Mouse (Mus musculus) megakaryocyte, embryonic 14.5 days (primary cell): Measurements from ENCODE around the gene Ranbp17. TPM values are rescaled to one million over a fixed set of nuclear protein-coding genes. Genes with fewer than 3 reads are reported as not detected.

ENCODE experiments used
- H3K27me3 ChIP-seq: replicated peaks from 2 replicates; pipeline ENCODE3; 2012; ENCODE audit warnings: inconsistent platforms
- H3K36me3 ChIP-seq: replicated peaks from 2 replicates; pipeline ENCODE3; 2012; ENCODE audit warnings: low read length, inconsistent platforms, mixed read lengths
- H3K4me1 ChIP-seq: 2 replicates; pipeline ENCODE4 v1.6.1; 2012; ENCODE audit warnings: inconsistent platforms
- H3K4me3 ChIP-seq: replicated peaks from 2 replicates; pipeline ENCODE3; 2012; ENCODE audit warnings: moderate library complexity, mild to moderate bottlenecking, inconsistent platforms
- H3K9me3 ChIP-seq: 2 replicates; pipeline ENCODE4 v1.6.1; 2012; ENCODE audit warnings: inconsistent platforms
- FLI1 ChIP-seq: IDR thresholded peaks from 2 replicates; pipeline ENCODE4 v1.6.1; 2012; ENCODE audit warnings: low read length, inconsistent platforms, mixed read lengths
- GATA1 ChIP-seq: IDR thresholded peaks from 3 replicates; pipeline ENCODE4 v1.6.1; 2012; ENCODE audit warnings: mixed read lengths, low read length, inconsistent platforms, borderline replicate concordance
- polyA plus RNA-seq: library from polyadenylated mRNA; stranded (reverse); fragments of >175 nt; gene quantifications from 2 replicates; pipeline ENCODE4 v1.2.3, GENCODE M21; 2012; ENCODE audit warnings: low replicate concordance; ENCODE audit not compliant: insufficient read depth

Gene Ranbp17
- polyA plus RNA-seq, 1 experiment, result 0.16 TPM

DNA sequence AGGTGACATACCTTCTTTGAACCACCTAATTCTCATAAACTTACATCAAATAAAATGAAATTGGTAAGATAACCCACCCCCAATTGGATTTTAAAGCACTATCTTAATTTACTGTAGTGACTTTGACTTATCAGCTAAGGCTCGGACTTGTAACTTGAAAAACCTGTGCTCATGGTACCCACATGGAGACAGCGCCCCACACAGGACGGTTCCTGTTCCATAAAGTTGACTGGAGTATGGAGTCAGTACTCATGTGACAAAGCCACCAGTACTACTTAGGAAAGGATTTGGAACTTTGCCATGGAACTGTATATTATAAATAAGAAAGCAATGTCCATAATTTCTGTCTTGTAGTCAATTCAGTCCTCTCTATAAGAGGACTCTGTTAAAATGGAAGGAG lies 177.9 kb downstream of the Ranbp17 start:
- no peak overlapping the region for H3K4me3 ChIP-seq
- no peaks in the 10 kb centered on the region for H3K27me3 ChIP-seq
- no peaks in the 10 kb centered on the region for H3K9me3 ChIP-seq
- TF ChIP-seq FLI1, result no peak
- TF ChIP-seq GATA1, result no peak
- peaks cover 5% of the 10 kb centered on the region; the same call in 1 of the 2 replicates for H3K4me1 ChIP-seq
- no peaks in the 10 kb centered on the region for H3K36me3 ChIP-seq

DNA sequence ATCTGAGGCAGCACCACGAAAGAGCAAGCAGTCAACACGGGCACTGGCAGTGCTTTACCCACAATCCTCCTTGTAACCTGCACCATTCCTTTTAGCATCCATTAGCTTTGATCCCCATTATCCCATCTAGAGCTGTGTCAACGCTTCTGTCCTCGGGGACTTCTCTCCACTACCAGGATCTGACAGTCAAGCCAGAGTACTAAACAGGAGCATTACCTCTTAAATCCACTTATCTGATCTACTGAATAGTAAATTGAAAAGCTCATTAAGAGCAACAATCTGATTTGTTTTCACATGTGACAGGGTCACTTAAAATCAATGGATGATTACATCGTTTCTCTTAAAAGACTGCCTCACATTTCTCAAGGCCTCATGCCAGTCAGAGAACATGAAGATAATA lies 181.4 kb downstream of the Ranbp17 start:
- no peak for TF ChIP-seq GATA1
- TF ChIP-seq FLI1, result no peak
- Histone ChIP-seq H3K27me3 (no peaks in the 10 kb centered on the region), H3K9me3 (no peaks in the 10 kb centered on the region), H3K4me1 (peaks cover 5% of the 10 kb centered on the region; the same call in 1 of the 2 replicates), H3K4me3 (no peak overlapping the region), H3K36me3 (no peaks in the 10 kb centered on the region)

- TF ChIP-seq GATA1 (no peak), FLI1 (no peak)
- H3K4me3 ChIP-seq, result no peak overlapping the region
- H3K27me3 ChIP-seq, result no peaks in the 10 kb centered on the region
- H3K9me3 ChIP-seq, result no peaks in the 10 kb centered on the region
- H3K36me3 ChIP-seq, result no peaks in the 10 kb centered on the region
- H3K4me1 ChIP-seq, result no peaks in the 10 kb centered on the region
Measured at GRCm38 (mm10) chr11:33319006-33319611, 194.4 kb downstream of the Ranbp17 start.

DNA sequence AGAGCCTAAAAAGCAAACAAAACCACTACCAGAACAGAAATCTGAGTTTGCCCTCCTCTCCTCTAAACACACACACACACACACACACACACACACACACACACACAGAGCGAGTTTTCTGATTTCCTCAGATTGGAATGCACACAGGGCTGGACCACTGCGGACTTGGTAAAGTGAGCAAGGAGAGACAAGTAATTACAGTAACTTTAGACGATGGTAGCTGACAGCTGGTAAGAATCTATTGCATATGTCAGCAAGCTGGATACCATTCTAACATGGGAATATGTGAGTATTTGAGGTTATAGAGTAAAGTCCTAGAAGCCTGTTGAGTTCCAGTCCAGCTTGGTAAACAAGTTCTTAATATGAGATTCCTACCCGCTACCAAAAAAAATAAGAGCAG lies 204.0 kb downstream of the Ranbp17 start:
- Histone ChIP-seq H3K4me3 (no peak overlapping the region), H3K27me3 (peaks cover 1% of the 10 kb centered on the region), H3K36me3 (no peaks in the 10 kb centered on the region), H3K9me3 (no peaks in the 10 kb centered on the region), H3K4me1 (no peaks in the 10 kb centered on the region)
- TF ChIP-seq GATA1 (no peak), FLI1 (no peak)

DNA sequence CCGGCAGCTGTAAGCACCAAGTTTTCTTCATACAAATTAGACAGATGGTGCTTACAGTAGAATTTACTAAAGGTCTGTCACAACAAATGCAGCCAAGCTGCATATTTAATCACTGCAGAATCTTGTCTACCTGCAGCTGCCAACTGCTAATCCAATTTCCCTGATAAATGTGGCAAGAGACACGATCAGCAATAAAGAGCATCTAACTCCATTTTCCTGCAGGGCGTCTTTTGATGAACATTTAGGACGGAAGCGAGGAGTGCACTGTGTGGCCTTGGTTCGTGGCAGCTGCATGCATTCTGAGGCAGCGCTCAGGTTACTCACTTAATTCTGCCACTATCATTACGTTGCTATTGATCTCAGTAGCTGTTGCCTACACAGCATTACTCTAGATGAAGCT lies 212.7 kb downstream of the Ranbp17 start:
- Histone ChIP-seq H3K4me3 (no peak overlapping the region), H3K36me3 (no peaks in the 10 kb centered on the region), H3K4me1 (no peaks in the 10 kb centered on the region), H3K27me3 (no peaks in the 10 kb centered on the region), H3K9me3 (no peaks in the 10 kb centered on the region)
- TF ChIP-seq GATA1, result no peak
- no peak for TF ChIP-seq FLI1

GRCm38 (mm10) chr11:33299371-33299770 lies 214.2 kb downstream of the Ranbp17 start:
- H3K27me3 ChIP-seq, result no peaks in the 10 kb centered on the region
- H3K9me3 ChIP-seq, result no peaks in the 10 kb centered on the region
- no peak for TF ChIP-seq FLI1
- no peak for TF ChIP-seq GATA1
- H3K4me3 ChIP-seq, result no peak overlapping the region
- no peaks in the 10 kb centered on the region for H3K4me1 ChIP-seq
- H3K36me3 ChIP-seq, result no peaks in the 10 kb centered on the region

- Histone ChIP-seq H3K4me1 (no peaks in the 10 kb centered on the region), H3K9me3 (no peaks in the 10 kb centered on the region), H3K4me3 (no peak overlapping the region), H3K27me3 (no peaks in the 10 kb centered on the region), H3K36me3 (no peaks in the 10 kb centered on the region)
- TF ChIP-seq FLI1, result no peak
- TF ChIP-seq GATA1, result no peak
Measured at GRCm38 (mm10) chr11:33297121-33297520, 216.4 kb downstream of the Ranbp17 start.

DNA sequence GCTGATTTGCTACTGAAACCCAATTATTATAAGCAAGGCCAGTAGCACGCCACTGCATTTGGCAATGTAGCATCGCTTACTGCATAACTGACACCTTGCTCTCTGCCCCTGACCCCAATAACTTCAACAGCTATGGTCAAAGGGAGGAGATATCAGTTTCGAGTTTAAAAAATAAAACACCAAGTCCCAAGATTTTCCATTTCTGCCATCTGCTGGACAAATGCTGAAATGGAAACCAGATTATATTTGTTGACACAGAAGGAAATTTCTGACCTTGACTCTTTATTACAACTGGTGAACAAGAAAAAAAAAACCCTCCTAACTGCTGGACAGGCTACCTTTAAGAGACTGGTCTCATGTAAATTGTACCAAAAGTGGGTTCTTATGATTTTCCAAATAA lies 218.1 kb downstream of the Ranbp17 start:
- Histone ChIP-seq H3K9me3 (no peaks in the 10 kb centered on the region), H3K4me3 (no peak overlapping the region), H3K27me3 (no peaks in the 10 kb centered on the region), H3K4me1 (no peaks in the 10 kb centered on the region), H3K36me3 (no peaks in the 10 kb centered on the region)
- TF ChIP-seq FLI1 (no peak), GATA1 (no peak)

GRCm38 (mm10) chr11:33294063-33294462 lies 219.5 kb downstream of the Ranbp17 start:
- Histone ChIP-seq H3K9me3 (no peaks in the 10 kb centered on the region), H3K27me3 (no peaks in the 10 kb centered on the region), H3K4me1 (no peaks in the 10 kb centered on the region), H3K4me3 (no peak overlapping the region), H3K36me3 (no peaks in the 10 kb centered on the region)
- TF ChIP-seq FLI1 (no peak), GATA1 (no peak)

DNA sequence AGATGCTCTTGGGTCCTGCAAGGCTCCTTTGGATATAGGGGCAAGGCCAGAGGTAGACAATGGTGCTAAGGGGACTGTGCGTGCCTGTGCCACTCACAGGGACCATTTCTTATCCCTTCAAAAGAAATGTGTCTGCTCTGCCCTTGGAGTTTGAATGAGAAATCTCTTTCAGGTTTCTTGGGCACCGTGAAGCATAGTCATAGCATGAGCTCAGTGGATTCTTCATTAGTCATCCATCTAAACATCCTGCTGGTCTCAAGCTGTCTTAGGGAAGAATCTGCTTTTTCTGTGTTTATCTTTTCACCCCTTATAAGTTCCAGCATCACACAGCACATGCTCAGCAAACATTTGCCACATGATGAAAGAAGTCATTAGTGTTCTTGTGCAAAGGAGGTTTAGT lies 235.0 kb downstream of the Ranbp17 start:
- Histone ChIP-seq H3K36me3 (no peaks in the 10 kb centered on the region), H3K9me3 (no peaks in the 10 kb centered on the region), H3K4me1 (no peaks in the 10 kb centered on the region), H3K4me3 (no peak overlapping the region), H3K27me3 (peaks cover 2% of the 10 kb centered on the region)
- TF ChIP-seq FLI1, result no peak

GRCm38 (mm10) chr11:33276637-33277036 lies 236.9 kb downstream of the Ranbp17 start, which contains the start of gene Gm12117:
Gene Gm12117 (minus strand): TSS chr11:33276737.
- Histone ChIP-seq H3K4me1 (no peaks in the 10 kb centered on the region), H3K36me3 (no peaks in the 10 kb centered on the region), H3K4me3 (no peak within 1 kb of the TSS), H3K27me3 (peaks cover under 1% of the 10 kb centered on the region), H3K9me3 (no peaks in the 10 kb centered on the region)
- TF ChIP-seq FLI1 (no peak), GATA1 (no peak)
